Mouse (Mus musculus) Muller cell, postnatal 12 days (primary cell): ENCODE measurements around the gene Fgfr2.

Experiments used
- DNase-seq: peaks from one replicate; pipeline ENCODE4 v3.0.0-alpha.2; 2015; ENCODE audit errors: inconsistent ontology term

Fgfr2 gene

DNA sequence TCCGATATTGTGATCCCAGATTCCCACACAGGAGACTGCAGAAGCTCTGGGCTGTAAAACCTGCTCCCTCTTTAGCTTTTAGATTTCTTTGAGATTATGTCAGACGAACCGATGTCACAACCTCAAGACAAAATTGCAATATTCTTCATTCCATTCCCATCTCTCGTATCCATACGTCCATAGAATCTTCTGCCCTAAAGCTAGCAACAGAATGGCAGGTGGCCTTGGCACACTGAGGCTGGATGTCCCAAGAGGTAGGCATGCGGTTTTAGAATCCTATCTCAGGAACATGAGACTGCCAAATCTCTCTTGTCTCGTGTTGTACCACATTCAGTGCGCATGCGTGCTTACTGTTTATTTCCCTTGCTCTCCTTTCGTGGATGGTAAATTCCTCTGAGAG lies 2757.4 kb downstream of the Fgfr2 start:
- DNase-seq, result no peak

DNA sequence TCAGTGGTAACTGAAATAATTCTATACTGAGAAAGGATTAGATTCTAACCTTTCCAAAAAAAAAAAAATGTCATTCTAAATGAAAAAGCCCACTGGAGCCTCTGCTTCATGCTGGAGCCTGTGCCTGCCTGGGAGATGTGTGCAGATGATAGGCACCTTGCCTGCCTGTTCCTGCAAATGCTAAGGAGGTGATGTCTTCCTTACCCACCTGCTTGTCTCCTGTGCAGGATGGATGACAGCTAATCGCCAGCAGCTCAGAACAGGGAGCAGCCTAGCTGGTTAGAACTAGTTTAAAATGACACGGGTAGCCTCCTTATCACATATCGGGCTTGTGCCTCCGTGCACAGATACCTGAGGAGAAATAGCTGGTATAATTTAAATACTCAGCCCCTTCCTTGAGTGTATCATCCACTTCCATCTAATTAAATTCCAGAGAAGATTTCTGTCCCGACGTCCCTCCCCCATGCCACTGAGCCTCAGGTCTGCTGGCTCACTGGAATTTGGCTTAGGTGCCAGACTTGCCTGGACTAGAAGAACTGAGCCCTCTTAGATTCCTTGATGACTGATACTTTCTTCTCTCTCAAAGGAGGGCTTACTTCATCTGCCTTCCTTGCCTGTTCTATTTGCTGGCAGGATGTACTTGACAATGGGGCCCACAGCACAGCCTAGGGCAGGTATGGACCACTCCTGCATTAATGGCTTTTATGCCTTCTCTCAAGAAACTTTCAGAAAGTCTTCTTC lies 2782.6 kb downstream of the Fgfr2 start:
- no peak for DNase-seq

DNA sequence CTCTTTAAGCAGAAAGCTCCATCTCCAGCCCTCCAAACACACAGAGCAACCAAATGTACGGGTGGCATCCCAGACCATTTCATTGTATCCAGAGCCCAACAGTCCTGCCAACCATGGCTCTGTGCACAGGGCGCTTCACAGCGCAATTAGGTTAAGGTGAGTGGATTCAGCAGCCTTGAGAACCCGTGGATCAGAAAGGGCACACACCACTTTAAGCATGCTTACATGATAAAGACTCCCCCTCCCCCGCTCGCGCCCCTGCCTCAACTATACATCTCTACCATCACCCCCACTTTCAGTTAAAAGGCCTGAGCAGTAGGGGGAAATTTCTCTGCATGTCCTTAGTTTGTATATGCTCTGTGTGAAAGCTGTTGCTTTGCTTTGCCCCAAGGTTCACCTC lies 2785.5 kb downstream of the Fgfr2 start:
- DNase-seq, result no peak

- no peak for DNase-seq
Observed at GRCm38 (mm10) chr7:130335440-130336051, 2787.6 kb downstream of the Fgfr2 start.

DNA sequence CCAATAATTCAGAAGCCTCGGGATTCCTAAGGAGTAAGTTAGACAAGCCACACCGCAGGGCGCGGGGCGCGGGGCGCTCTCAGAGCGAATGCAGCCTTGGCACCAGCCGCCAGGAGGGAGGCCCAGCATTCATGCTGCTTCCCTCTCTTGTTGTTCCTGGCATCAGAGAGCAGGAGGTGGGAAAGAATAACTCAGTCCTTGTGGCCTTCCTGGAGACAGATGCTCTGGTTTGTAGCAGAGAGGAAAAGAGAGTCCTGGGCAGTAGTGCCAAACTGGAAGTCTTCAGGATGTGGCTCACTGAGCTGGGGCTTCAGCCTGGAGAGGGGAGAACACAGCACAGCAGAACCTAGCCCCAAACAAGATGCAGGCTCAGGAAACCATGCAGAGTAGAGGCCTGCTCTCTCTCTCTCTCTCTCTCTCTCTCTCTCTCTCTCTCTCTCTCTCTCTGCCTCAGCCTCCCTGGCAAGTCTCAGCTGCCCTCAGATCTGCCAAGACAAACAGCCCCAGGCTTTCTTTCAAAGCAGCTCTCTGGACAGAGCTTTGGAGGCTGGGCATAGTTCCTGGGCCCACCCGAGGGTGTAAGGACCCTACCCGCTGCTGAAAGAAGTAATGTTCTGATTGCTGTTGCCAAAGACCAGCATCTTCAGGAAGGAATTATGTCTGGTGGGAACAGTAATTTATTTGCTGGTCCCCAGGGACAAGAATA lies 2790.5 kb downstream of the Fgfr2 start:
- DNase-seq, result no peak

DNA sequence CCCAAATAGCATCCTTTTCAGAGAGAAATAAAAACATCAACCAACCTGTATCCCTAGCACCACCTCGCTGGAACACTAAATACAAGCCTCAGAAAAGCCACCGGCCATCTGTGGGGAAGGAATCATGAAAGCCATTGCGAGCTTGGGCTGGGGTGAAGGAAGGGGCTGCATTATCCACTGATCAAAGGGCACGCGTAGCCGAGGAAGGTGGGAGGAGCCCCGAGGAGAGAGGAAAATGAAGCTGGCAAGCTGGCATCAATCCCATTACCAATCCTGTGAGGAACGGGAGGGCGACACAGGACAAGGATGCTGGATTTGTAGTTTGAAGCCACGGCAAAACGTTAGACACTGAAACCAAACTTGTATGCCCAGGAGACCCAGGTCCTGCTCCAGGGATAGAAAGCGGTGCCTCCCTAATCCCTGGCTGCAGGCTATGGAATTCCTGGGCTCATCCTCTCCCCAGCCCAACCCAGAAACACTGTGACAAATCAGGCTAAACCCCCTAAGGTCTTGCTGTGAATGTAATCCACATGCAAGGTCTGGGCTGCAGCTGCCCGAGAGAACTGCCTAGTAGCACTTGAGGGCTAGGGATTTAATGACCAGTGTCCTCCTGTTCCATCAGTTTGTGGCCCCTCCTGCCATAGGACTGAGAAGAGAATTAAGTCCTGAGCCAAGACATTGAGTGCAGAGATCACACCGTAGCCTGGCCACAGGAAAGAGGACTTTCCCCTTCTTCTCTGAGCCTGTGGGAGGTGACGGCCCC lies 2795.4 kb downstream of the Fgfr2 start:
- no peak for DNase-seq

DNA sequence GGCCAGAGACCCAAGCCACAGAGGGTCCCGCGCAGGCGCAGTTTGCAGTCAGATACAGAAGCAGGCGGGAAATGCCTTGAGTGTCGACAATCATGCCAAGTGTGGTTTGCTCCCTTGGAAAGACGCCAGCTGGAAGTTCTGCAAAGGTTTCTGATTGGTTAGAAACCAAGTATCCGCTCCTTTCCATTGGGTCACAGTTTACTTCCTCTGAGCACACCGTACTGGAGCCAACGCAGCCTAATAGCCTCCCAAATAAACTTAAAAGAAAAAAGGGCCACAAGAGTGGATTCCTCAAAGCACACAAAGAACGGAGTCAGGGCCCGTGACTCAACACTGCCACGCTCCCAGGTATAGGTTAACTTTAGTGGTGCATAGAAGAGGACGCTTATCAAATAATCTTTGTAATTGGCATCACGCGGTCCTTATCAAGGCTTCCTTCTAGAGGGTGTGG lies 2797.1 kb downstream of the Fgfr2 start:
- DNase-seq, result no peak

DNA sequence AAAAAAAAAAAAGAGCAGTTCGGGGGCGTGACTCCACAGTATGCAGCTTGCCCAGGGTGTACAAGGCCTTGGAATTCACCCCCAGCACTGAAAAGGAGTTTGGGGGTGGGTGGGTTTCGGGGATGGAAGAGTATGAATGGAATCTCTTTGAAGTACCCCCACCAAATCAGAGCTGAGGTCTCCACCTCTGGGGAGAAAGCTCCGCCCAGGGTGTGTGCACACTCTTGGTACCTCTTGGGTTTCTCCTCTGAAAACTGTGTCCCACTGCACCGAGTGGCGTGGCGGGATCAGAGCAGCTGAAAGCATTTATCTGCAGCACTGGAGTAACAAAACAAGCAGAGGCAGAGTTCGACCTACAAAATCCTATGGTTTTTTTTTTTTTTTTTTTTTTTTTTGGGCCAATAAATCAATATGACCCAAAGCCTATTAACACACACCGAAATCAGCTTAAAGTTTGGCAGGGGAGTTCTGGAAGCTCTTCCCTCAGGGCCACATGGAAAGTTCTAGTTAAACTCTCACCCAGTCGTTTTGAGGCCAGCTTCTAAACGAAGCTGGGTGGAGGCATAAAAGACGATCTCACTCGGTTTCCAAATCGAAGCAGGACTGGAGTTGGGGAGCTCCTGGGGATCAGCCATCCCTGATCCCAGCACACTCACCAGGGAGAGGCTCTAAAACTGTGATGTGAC lies 2798.3 kb downstream of the Fgfr2 start:
- no peak for DNase-seq

DNA sequence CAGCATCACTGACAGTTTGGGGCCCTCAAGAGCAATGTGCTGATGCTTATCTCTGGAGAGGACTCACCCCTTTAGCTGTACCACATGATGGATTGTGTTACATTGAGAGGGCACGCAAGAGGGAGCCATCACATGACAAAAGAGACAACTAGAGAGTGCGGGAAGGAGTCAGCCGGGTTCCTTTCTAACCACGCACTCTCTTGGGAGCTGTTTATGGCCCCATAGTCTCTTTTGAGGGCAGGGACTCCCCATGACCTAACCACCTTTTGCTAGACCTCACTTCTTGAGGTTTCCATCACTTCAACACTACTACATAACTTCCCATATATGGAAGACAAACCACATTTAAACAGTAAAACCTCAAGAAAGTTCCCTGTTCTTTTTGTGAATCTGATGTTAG lies 2799.4 kb downstream of the Fgfr2 start:
- DNase-seq, result no peak

- DNase-seq, result peak; percentile 89
Observed at GRCm38 (mm10) chr7:130319799-130320556, 2803.2 kb downstream of the Fgfr2 start.

- DNase-seq, result no peak
Observed at GRCm38 (mm10) chr7:130316294-130316693, 2806.9 kb downstream of the Fgfr2 start.

DNA sequence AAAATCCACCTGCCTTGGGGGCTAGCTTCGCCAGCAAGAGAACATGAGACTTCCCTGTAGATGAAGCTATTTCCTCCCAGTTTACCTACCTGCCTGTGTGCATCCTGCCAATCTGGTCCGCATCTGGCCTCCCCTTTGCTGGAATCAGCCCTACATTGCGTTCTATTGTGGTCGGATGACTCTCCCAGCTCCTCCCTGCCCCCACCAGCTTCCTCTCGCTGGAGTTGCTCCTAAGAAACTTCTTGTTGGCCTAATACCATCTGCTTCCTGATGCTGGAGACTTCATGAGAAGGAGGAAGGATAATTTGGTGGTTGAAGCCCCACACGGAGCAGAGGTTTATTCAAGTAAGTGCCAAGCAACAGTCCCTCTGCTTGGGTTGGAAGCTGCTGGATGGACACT lies 2807.9 kb downstream of the Fgfr2 start:
- DNase-seq, result no peak

DNA sequence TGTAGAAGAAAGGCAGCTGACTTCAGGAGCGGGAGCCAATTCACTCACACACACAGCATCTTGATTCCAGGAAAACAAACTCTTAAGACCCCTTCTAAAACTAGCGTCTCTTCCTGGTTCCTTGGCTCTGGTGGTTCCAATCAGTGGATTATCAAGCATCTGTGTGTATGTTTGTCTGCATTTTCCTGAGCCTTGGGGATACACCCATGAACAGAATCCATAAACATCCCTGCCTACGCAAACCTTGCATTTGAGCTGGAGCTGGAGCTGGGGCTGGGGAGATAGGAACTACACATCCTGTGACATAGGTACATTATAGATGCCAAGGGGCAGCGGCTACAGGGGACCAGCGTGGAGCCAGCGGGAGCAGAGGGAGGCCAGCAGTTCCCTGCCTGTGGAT lies 2808.5 kb downstream of the Fgfr2 start:
- DNase-seq, result no peak

GRCm38 (mm10) chr7:130311362-130311761 lies 2811.8 kb downstream of the Fgfr2 start:
- no peak for DNase-seq

DNA sequence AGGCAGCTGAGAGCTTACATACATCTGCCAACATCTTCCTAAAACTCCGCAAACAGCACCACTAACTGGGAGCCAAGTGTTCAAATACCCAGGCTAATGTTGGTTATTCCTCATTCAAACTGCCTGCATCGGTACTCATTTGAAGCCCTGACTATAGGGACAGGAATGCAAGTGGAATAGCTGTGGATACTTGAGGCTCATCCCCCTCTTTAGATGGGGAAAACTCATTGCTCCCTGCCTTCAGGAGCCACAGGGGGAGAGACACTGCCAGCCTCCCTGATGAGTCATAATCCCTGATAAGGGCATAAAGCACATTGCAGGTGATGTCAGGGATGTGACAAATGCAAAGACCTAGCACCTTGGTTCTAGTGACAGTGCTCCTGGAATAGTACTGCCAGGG lies 2814.0 kb downstream of the Fgfr2 start:
- peak; percentile 78 for DNase-seq

DNA sequence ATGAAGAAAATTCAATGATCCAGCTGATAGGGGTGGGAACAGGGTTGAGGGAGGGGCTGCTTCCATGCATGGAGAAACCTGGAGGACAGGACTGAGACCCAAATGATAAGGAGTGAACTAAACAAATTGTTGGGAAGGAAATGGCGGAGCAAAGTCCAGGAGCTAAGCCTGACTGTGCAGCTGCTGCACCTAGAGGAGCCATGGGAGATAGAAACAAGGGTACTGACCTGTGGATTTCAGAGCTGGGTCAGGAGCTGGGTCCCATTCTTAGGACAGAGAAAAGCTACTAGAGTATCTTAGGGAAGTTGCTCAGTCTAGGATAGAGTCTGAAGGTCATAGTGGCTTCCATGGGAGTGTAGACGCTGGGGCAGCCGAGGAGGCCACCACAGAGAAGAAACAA lies 2816.1 kb downstream of the Fgfr2 start:
- no peak for DNase-seq

DNA sequence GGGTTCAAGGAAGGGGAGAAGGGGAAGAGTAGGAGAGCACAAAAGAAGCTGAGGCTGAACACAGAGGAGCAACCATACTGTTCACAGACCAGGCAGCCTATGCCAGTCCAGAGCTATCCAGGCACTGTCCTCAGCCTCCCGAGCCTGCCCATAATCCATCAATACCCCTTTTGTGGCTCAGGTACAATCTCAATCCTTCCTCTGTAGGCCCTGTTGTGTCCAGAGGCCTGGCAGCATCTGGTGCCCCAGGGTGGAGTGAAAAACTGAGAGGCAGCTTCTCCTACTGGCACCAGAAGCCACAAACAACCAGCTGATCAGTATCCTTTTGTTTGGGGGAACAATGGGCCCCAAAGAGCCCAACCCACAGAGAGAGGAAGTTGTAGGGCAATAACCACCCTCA lies 2818.5 kb downstream of the Fgfr2 start:
- no peak for DNase-seq

GRCm38 (mm10) chr7:130303464-130303863 lies 2819.7 kb downstream of the Fgfr2 start:
- no peak for DNase-seq

- no peak for DNase-seq
Observed at GRCm38 (mm10) chr7:130300606-130301005, 2822.5 kb downstream of the Fgfr2 start.

- DNase-seq, result peak; percentile 9
Observed at GRCm38 (mm10) chr7:130298926-130299594, 2824.1 kb downstream of the Fgfr2 start.
